Mouse (Mus musculus): Measurements from ENCODE around the gene Cox11.

- TF ChIP-seq TAL1 (IDR thresholded peaks at IDR 0.05; ENCODE audit: low read length): no peak
- no peak for TF ChIP-seq GATA1 (IDR thresholded peaks at IDR 0.05; ENCODE audit: low read length)
These were observed 11.8 kb downstream of the Cox11 start for GRCm38 (mm10) chr11:90649777-90650176.

Data from erythroblast, embryonic 14.5 days (primary cell).